In the genomic region with DNA sequence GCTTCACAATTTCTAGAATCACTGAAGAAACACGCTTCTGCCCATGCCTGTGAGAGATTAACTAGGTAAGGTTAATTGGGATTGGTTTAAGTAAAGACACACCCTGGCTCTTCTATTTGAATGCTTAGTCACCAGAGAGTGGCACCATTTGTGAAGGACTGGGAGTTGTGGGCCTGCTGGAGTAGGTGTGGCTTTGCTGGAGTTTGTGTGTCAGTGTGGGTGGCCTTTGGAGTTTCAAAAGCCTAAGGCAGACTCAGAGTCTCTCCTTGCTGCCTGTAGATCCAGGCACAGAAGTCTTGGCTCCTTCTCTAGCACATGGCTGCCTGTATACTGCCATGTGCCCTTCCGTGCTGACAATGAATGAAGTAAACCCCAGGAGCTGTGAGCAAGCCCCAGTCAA, we compare ENCODE assay signal across 34 mouse cellular contexts.
"Had no signal": no experiment of that assay in that cellular context is flagged by ENCODE, and none has a peak within 500 bp of the region (broad histone marks: within the 10 kb centered on the region; RNA-seq: fewer than 3 reads in every experiment).

No protein-coding gene starts in this region.

- H3K9ac ChIP-seq: heart, embryonic 12.5 days; heart, embryonic 13.5 days; heart, embryonic 15.5 days; hindbrain, embryonic 12.5 days; hindbrain, embryonic 13.5 days; hindbrain, embryonic 14.5 days; hindbrain, embryonic 15.5 days; intestine, embryonic 15.5 days; kidney, embryonic 15.5 days had no signal

- H3K4me1 ChIP-seq: heart, embryonic 12.5 days; heart, embryonic 13.5 days; heart, embryonic 15.5 days; hindbrain, embryonic 10.5 days; hindbrain, embryonic 12.5 days; hindbrain, embryonic 13.5 days; hindbrain, embryonic 15.5 days; intestine, embryonic 15.5 days; kidney, embryonic 15.5 days had no signal

- H3K9me3 ChIP-seq: heart, embryonic 12.5 days; heart, embryonic 13.5 days; heart, embryonic 15.5 days; hindbrain, embryonic 10.5 days; hindbrain, embryonic 12.5 days; hindbrain, embryonic 13.5 days; hindbrain, embryonic 15.5 days; intestine, embryonic 15.5 days; kidney, embryonic 15.5 days had no signal

- ATAC-seq: hindbrain, embryonic 16.5 days; hindbrain, postnatal 0 days; inflammation-experienced regulatory T-cells, adult 6 months; intestine, embryonic 15.5 days; intestine, embryonic 16.5 days; intestine, postnatal 0 days had no signal

- H3K27ac ChIP-seq: heart, embryonic 13.5 days; heart, embryonic 15.5 days; hindbrain, embryonic 10.5 days; hindbrain, embryonic 12.5 days; hindbrain, embryonic 13.5 days; hindbrain, embryonic 14.5 days; hindbrain, embryonic 15.5 days; hindbrain, postnatal 0 days; intestine, embryonic 15.5 days; kidney, embryonic 15.5 days; kidney, postnatal 0 days; layer of hippocampus, adult 2 months; left cerebral cortex, adult 2 months had no signal

- H3K36me3 ChIP-seq: heart, embryonic 12.5 days; heart, embryonic 13.5 days; heart, embryonic 15.5 days; hindbrain, embryonic 10.5 days; hindbrain, embryonic 12.5 days; hindbrain, embryonic 13.5 days; hindbrain, embryonic 15.5 days; intestine, embryonic 15.5 days; kidney, embryonic 15.5 days had no signal

- DNase-seq: heart, postnatal 10 days; heart, postnatal 14 days; heart, postnatal 36 days; heart, postnatal 4 days; kidney, adult 11 months; kidney, adult 18-20 months; kidney, adult 2 months; kidney, adult 8-10 months; kidney, adult 9 months; kidney, postnatal 10 days; kidney, postnatal 14 days; kidney, postnatal 25 days; kidney, postnatal 36 days; kidney, postnatal 4 days; layer of hippocampus, adult 9-11 months; layer of hippocampus, postnatal 36 days had no signal

- H3K4me3 ChIP-seq: heart, embryonic 12.5 days; heart, embryonic 13.5 days; heart, embryonic 15.5 days; hindbrain, embryonic 10.5 days; hindbrain, embryonic 12.5 days; hindbrain, embryonic 13.5 days; hindbrain, embryonic 15.5 days; intestine, embryonic 15.5 days; kidney, embryonic 15.5 days; layer of hippocampus, adult 2 months; left cerebral cortex, adult 2 months had no signal
